Mouse (Mus musculus) Patski (cell line): ENCODE data around the gene Myo7a. TPM values are rescaled to one million over a fixed set of nuclear protein-coding genes. Genes with fewer than 3 reads are reported as not detected.
A peak's percentile ranks its signal among the peaks of the same experiment; 100 is the strongest.

Source experiments
- ATAC-seq: fragments of 100-300 bp; one replicate; pipeline ENCODE4 v1.8.0; 2021
- CTCF ChIA-PET: fragments of 350-600 bp; sonication (Branson Sonifier 250); formaldehyde crosslinking; loops from one replicate; lab custom pipeline; 2022; ENCODE audit warnings: inconsistent platforms; lab: Charles Lee
- POLR2A ChIA-PET: fragments of 350-600 bp; sonication (Branson Sonifier 250); formaldehyde crosslinking; loops from one replicate; lab custom pipeline; 2022; ENCODE audit warnings: antibody characterized with exemption, inconsistent platforms; lab: Charles Lee
- DNase-seq: peaks from one replicate; pipeline ENCODE4 v3.0.0-alpha.2; 2011; ENCODE audit warnings: low read depth, low spot score
- H3K27me3 ChIP-seq: fragments of 371-371 bp; one replicate; pipeline ENCODE4 v1.5.1; 2021
- CTCF ChIP-seq: fragments of 100-300 bp; IDR thresholded peaks from one replicate; pipeline ENCODE4 v1.5.1; 2021
- in situ Hi-C: fragments of 300-500 bp; cut with MboI; formaldehyde crosslinking; loops from 3 replicates; pipeline ENCODE4 v1.11.1; 2018; ENCODE audit warnings: low pct_unique_long_range_greater_than_20kb, mixed read lengths
- polyA plus RNA-seq: library from polyadenylated mRNA; unstranded; gene quantifications from one replicate; pipeline ENCODE4 v1.2.3, GENCODE M21; 2021

The Myo7a gene
- polyA plus RNA-seq, 1 experiment from 2014 or later = 4.0 TPM

DNA sequence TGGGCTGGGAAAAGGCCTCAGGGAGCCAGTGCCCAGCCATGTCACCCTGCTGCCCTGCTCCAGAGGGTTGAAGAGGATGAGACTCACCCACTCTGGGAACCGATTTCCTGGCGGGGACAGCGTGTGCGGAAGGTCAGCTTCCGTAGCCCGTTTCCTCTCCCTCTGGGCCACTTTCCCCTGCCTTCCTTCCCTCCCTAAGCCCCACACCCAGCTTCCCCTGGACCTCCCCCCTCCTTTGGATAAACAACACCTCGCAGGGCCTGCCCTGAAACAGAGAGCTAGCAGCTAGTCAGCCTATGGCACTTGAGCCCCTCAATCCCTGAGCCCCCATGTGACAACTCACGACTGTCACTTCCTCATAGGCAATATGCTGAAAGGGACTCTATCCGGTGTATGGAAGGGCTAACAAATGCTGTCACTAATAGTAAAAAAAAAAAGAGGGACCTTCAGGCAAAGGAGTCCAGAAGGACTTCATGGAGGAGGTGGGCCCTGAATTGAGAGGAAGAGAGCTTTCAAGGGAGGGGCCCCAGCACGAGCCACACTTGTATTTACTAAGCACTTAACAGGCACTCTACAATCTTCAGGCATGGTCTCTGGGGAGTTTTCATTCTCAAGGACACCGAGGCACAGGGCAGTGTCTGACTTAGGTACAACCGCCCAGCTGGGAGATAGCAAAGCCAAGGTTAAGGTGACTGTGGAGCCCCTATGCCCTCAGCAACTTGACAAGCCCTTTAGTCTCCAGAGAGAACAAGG lies 34.6 kb downstream of the Myo7a start:
- POLR2A ChIA-PET = no interaction called here
- in situ Hi-C loops = no loop called here
- ATAC-seq (no peak), DNase-seq (no peak)
- no peak for TF ChIP-seq CTCF
- CTCF ChIA-PET = interaction anchor here (0.8 to 1.9 kb wide), 3 partner anchors 9 to 16 kb away, joined by 3 to 7 read pairs (median 3); no protein-coding TSS in a partner anchor
- no peaks in the 10 kb centered on the region for H3K27me3 ChIP-seq

DNA sequence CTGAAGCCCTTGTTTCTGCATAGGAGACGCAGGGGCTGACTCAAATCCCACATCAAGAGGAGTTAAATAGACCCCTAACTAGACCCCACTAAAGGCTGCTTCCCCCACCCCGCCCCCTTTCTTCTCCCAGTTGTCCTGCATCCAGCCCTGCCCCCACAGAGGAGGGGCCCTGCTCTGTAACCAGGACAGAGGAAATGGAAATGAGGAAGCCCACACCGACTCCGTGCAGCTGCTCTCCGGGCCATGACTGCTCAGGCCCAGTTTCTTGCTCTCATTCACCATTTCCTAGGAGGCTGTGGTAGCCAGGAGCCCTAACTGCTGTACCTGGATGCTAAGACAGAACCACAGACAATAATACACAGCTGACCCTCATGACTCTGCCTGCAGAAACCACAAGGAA lies 36.9 kb downstream of the Myo7a start:
- no peak for ATAC-seq
- in situ Hi-C loops = no loop called here
- TF ChIP-seq CTCF = no peak
- no peak for DNase-seq
- CTCF ChIA-PET = no interaction called here
- no peaks in the 10 kb centered on the region for H3K27me3 ChIP-seq
- POLR2A ChIA-PET = no interaction called here

DNA sequence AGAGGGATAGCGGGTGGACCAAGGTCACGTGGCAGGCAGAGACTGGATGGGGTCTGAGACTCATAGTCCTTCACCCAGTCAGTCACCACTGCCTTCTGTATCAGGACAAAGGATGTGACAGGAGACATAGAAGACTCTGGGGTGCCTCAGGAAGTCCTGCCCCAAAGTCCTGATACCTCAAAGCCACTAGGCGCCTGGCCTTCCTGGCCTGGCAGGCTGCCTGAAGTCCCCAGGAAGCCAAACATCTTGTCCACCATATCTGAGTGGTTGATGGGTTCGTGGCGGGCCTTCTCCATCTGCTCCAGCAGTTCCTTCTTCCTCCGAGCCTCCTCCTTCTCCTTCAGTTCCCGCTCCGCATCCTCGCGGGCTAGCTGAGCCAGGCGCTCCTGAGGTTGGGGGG lies 41.9 kb downstream of the Myo7a start:
- no peak for TF ChIP-seq CTCF
- ChIA-PET CTCF (no interaction called here), POLR2A (interaction anchor here (0.6 kb wide), 1 partner anchor 9 kb away, joined by 3 read pairs; no protein-coding TSS in a partner anchor)
- no peaks in the 10 kb centered on the region for H3K27me3 ChIP-seq
- in situ Hi-C loops = no loop called here
- ATAC-seq = no peak
- no peak for DNase-seq

DNA sequence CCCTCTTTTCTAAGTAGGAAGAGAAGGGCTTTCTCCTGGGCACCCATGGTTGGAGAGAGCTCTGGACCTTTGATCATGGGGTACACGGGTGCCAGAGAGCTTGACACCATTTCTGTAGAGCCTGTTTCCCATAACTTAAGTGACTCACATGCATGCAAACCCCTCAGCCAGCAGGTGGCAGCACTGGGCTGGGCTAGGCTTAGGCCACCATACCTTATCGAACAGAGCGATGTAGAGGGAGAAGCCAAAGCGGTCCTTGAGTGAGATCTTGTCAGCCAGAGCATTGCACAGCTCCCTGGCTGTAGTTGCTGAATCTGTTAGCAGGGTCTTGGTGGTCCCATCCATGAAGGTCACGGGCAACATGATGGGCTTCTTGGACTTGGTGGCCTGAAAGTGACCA lies 47.7 kb downstream of the Myo7a start:
- DNase-seq = peak; percentile 9
- no peak for TF ChIP-seq CTCF
- in situ Hi-C loops = loop anchor here (5.0 kb wide), 1 partner anchor 51 kb away; no protein-coding TSS in a partner anchor
- H3K27me3 ChIP-seq = peaks cover 2% of the 10 kb centered on the region
- no peak for ATAC-seq
- CTCF ChIA-PET = interaction anchor here (0.7 to 1.7 kb wide), 5 partner anchors 8 to 55 kb away, joined by 3 to 7 read pairs (median 4); no protein-coding TSS in a partner anchor
- POLR2A ChIA-PET = no interaction called here

DNA sequence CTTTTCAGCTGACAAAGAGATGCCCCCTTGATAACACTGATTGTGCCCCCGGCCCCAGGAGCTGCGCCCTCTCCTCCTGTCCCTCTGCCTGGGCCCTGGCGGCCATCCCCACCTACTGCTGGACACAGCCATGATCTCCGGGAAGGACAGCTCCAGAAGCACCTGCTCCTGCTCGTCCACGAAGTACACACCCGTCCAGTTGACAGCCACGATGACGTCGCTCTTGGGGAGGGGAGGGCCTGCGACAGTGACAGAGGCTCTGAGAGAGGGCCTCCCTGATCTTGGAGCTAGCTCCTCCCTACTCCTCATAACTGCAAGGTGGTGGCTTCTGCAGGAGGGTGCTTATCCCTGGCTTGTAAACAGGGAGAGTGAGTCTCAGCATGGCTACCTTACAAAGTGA lies 53.1 kb downstream of the Myo7a start:
- H3K27me3 ChIP-seq = peaks cover 2% of the 10 kb centered on the region
- no peak for DNase-seq
- in situ Hi-C loops = no loop called here
- ATAC-seq = no peak
- no peak for TF ChIP-seq CTCF
- ChIA-PET CTCF (no interaction called here), POLR2A (no interaction called here)

DNA sequence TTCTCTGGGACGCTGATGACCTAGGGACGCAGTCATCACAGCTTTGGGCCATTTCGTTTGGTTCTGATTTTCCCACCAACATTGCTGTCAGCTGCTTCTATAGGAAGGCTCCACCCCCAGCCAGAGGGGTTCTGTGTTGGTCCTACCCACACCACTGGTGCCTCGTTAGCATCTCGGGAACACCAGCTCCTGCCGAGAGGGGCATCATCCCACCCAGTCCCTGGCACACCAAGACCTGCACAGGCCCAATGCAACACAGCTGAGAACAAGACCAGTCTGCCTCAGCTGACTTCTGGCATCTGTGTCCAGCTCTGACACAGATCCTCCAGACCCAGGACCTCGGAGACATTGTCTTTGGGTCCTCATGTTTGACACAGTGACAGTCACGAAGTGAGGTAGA lies 64.4 kb downstream of the Myo7a start:
- TF ChIP-seq CTCF = no peak
- H3K27me3 ChIP-seq = no peaks in the 10 kb centered on the region
- ChIA-PET POLR2A (interaction anchor here (0.6 kb wide), 1 partner anchor 308 kb away, joined by 3 read pairs; no protein-coding TSS in a partner anchor), CTCF (interaction anchor here (0.9 kb wide), 1 partner anchor 18 kb away, joined by 3 read pairs; no protein-coding TSS in a partner anchor)
- no peak for DNase-seq
- ATAC-seq = no peak
- in situ Hi-C loops = no loop called here

DNA sequence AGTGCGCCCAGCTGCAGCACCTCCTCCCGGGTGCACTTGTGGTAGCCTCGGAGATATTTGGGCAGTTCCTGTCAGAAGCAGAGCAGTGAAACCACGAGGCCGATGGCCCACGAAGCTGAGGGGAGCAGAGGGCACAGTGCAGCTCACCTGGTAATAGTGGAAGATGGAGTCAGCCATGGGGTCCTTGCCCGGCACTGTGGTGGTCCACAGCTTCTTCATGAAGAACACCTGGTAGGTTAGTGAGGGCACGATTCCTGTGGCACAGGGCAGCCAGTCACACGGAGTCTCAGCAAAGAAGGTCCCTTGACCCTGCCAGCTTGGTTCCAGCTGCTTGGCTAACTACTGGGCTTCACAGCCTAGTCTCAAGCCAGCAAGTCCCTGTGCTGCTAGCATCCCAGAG lies 64.9 kb downstream of the Myo7a start:
- CTCF ChIA-PET = interaction anchor here (0.9 kb wide), 1 partner anchor 17 kb away, joined by 3 read pairs; no protein-coding TSS in a partner anchor
- no peak for ATAC-seq

DNA sequence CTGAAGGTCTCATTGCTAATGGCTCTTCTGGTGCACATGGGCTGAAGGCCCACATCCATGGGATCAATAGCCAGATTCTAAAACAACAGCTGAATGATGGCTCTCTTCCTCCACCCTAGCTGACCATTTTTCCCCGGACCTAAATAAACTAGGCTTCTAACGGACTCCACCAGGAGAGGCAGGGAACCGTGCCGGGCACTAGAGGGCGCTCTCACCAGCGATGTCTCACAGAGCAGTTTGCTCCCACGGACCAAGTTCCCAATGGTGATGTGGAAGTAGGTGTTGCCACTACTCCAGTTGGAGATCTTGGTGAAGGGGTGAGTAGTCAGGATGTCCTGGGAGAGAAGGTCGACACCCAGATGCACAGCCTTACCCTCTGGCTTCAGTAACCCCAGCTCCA lies 67.3 kb downstream of the Myo7a start:
- ATAC-seq (no peak), DNase-seq (no peak)
- H3K27me3 ChIP-seq = peaks cover 11% of the 10 kb centered on the region
- ChIA-PET CTCF (no interaction called here), POLR2A (no interaction called here)
- no peak for TF ChIP-seq CTCF
- in situ Hi-C loops = no loop called here

More for the DNA sequence above, 64.9 kb downstream of the Myo7a start:
- DNase-seq = no peak
- peaks cover 2% of the 10 kb centered on the region for H3K27me3 ChIP-seq
- POLR2A ChIA-PET = no interaction called here
- in situ Hi-C loops = no loop called here
- no peak for TF ChIP-seq CTCF

DNA sequence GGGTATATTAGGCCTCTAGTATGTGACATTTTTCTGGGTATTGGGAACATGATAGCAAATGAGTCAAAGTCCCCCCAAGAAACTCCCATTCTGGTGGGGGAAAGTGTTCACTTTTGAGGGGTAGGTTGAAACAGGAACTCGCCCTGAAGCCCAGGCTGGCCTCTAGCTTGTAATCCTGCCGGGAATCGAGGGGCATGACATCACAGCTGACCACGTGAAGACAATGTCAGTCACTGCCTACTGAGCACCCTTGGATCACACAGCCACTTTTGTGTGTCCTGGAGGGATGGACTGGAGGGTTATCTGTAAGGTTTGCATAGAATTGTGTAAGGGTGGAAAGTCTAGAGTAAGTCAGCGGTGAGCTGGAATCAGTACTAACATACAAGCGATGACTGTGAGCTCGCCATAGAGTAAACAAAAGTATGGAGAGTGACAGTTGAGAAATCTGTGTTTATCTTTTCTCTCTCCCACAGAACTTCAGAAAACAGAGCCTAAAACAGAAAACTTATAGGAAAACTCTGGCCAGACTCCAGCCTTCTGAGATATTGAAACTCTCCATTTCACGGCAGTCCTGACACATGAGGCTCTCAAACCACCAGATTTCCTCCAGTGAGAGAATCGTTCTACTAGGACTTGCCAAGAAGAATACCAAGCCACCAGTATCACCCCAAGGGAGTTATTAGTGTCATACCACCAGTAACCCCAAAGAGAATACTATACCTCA lies 71.1 kb downstream of the Myo7a start:
- in situ Hi-C loops = no loop called here
- DNase-seq = no peak
- TF ChIP-seq CTCF = no peak
- CTCF ChIA-PET = no interaction called here
- POLR2A ChIA-PET = no interaction called here
- ATAC-seq = no peak
- H3K27me3 ChIP-seq = peaks cover 34% of the 10 kb centered on the region

DNA sequence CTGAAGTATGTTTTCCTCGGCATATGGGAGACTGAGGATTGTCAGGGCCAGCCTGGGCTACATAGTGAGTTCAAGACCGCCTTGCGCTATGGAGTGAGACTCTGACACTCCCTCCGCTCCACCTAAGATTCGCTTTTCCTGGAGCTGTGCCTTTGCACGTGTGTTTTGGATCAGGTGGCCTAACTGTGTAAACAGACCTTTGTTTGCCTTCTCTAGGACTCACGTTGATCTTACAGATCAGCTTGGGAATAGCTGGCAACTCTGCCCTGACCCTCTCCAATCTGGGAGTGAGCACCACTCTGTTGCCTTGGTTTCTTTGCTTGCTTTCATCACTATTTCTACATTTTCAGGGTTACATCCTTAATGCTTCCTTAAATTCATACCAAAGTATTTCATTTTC lies 116.7 kb downstream of the Myo7a start:
- CTCF ChIA-PET = interaction anchor here (1.0 kb wide), 1 partner anchor 12 kb away, joined by 3 read pairs; no protein-coding TSS in a partner anchor

More for the DNA sequence above, 116.7 kb downstream of the Myo7a start:
- ATAC-seq (no peak), DNase-seq (no peak)
- peaks cover 32% of the 10 kb centered on the region for H3K27me3 ChIP-seq
- POLR2A ChIA-PET = no interaction called here
- TF ChIP-seq CTCF = no peak
- in situ Hi-C loops = no loop called here

Other genes starting within 250 kb of the Myo7a start
- gene Gdpd4, start 199.6 kb downstream of the Myo7a start, polyA plus RNA-seq = not detected
- gene Omp, start 26.0 kb upstream of the Myo7a start, polyA plus RNA-seq = 0.62 TPM
- 69.8 TPM for gene Capn5, start 58.8 kb upstream of the Myo7a start, polyA plus RNA-seq
- gene B3gnt6, start 80.0 kb upstream of the Myo7a start, polyA plus RNA-seq = 0.12 TPM
- 67.8 TPM for gene Acer3, start 201.7 kb upstream of the Myo7a start, polyA plus RNA-seq
- 22.5 TPM for gene Tsku, start 241.8 kb upstream of the Myo7a start, polyA plus RNA-seq